Mouse (Mus musculus) regulatory T cell (primary cell): ENCODE data around the gene Tex26.

Experiments used
- in situ Hi-C: fragments of 300-600 bp; cut with MboI, MseI; formaldehyde crosslinking; loops from one replicate; pipeline ENCODE4 v1.15.1; 2025; ENCODE audit warnings: high pct_unique_total_duplicates

Tex26 gene

GRCm38 (mm10) chr5:149433618-149434017, 5.8 kb upstream of the Tex26 start:
- in situ Hi-C loops, result no loop called here

GRCm38 (mm10) chr5:149434141-149434690, 5.2 kb upstream of the Tex26 start:
- in situ Hi-C loops, result no loop called here

GRCm38 (mm10) chr5:149436541-149436940, 2.9 kb upstream of the Tex26 start:
- in situ Hi-C loops, result no loop called here

DNA sequence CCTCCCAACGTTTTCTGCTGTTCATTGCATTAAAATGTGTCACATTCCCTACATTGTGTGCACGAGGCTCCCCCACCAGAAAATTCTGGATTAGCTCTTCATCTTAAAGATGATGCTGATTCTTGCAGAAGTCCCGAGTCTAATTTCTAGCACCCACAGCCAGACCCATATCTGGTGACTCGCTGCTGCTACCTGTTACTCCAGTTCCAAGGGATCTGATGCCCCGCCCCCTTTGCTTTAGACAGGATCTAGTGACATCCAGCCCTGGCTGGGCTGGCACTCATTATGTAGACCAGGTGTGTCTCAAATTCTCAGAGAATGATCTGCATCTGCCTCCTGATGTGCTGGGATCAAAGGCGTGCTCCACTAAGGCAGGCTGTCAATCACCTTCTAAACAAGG, 2.3 kb upstream of the Tex26 start:
- in situ Hi-C loops, result no loop called here

- in situ Hi-C loops, result no loop called here
These were observed 717 bp downstream of the Tex26 start for GRCm38 (mm10) chr5:149440180-149440573.

- in situ Hi-C loops, result no loop called here
These were observed 2.3 kb downstream of the Tex26 start for GRCm38 (mm10) chr5:149441646-149442276.

DNA sequence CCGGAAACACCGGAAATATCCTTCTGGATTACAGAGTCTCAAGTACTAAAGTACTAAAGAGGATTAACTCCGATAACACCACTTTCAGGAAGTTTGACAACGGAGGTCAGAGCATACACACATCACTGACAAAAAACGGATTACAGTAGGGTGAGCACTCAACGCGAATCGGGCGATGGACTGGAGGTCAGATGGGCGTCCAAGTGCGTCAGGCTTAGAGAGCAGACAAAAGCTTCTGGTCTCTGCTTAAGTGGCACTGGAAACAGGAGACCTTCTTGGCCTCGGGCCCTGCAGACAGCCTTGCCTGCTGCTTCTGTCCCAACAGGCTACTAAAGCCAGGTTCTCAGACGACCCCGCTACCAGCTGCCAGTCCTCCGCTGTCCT, 2.8 kb downstream of the Tex26 start:
- in situ Hi-C loops, result no loop called here

DNA sequence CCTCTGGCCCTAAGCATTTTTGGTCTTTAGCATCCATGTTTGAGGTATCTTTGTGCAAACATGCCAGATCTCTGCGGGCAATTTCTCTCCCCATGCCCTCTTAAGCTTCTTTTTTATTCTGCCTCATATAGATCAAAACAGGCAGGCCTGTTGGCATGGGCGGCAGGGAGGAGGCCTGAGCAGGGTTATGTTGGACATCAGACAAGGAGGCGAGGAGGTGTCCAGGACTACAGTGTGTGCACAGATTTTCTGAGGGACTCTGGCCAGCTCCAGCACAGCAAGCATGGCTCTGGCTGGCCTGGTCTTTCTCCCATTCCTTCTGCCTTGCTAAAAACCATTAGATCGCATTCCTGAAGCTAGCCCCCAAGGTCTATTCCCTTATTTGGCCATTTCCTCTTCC, 5.0 kb downstream of the Tex26 start:
- in situ Hi-C loops, result no loop called here

GRCm38 (mm10) chr5:149446495-149446894, 7.0 kb downstream of the Tex26 start:
- in situ Hi-C loops, result no loop called here

DNA sequence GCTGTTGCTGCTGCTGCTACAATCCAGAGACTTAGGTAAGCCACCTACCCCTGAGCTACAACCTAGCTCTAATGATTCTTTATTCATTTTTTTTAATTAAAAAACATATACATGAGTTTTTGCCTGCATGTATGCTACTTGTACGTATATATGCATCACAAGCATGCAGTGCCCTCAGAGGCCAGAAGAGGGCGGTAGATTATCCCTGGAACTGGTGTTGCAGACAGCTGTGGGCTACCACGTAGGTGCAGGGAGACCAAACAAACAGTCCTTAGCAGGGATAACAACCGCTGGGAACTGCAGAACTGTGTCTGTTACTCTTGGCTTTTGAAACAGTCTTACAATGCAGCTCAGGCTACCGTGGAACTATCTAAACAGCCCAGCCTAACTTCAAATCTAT, 8.3 kb downstream of the Tex26 start:
- in situ Hi-C loops, result no loop called here

DNA sequence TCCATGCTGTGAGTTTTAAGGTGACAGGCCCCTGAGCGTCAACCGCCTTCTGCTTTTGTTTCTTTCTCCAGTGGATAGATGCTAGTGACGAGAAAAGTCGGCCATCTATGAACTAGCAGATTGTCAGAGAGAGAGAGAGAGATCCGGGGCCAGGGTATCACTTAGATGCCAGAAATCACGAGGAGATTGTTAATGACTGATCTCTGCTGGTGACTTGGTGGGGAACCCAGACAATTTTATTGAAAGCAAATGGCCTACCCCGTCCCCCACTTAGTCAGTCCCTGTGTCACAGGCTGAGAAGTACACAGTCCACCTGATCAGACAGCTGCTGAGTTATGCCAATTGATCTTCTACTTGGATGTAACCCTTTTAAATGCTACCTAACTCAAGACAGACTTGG, 9.9 kb downstream of the Tex26 start:
- in situ Hi-C loops, result no loop called here

DNA sequence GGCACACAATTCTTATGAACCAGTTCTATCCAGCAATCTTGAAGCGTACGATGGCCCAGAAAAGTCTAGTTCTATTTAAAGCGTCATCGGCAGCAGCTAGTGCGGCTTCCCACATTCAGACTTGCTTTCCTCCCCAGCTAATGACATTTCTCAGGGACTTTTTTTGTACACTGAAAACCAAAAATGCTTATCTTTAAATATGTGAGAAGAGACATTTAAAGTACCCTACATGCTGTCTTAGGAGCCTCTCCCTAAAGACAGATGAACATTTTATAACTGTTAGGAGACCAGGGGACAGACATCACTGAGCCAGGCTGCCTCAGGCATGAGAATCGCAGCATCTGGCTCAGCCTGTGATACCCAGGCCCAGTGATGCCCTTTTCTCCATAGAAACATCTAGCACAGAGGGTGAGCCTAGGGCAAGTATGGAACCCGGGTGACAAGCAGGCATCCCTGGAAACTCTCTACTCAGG, 11.8 kb downstream of the Tex26 start:
- in situ Hi-C loops, result no loop called here

GRCm38 (mm10) chr5:149454281-149454680, 14.8 kb downstream of the Tex26 start:
- in situ Hi-C loops, result no loop called here

GRCm38 (mm10) chr5:149456544-149456943, 17.1 kb downstream of the Tex26 start:
- in situ Hi-C loops, result no loop called here

DNA sequence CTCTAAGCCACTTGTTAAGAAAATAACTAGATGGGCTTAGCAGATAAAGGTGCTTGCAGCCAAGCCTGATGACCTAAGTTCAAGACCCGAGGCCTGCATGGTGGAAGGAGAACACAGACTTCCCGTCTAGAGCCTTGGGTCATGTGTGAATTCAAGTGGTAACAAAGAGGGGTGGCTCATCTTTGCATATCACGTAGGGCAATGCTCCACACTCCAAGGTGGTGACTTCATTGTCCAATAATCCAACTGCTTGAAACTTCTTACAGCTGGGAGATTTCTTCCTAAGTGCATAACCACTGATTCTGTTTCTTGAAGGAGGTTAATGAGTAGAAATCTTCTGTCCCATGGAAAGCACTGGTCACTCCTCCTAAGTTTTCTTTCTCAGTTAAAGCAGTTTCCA, 22.6 kb downstream of the Tex26 start:
- in situ Hi-C loops, result no loop called here

DNA sequence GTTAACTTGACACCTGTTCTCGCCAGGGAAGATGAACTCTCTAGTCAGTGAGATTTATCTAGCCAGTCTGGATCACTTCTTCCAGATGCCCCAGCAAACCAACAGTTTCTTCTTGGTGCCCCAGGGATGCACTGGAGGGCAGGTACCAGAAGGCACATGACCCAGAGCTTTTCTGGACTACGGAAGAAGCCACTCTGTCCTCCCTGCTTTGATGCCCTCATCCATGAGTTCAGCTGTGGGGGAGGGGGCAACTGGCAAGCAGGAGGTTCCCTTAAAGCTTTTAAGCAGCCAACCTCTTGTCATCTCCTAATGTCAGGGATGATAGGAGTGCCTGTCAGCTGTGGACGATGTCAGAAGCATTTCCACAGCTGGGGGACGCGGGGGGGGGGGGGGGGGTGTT, 25.8 kb downstream of the Tex26 start:
- in situ Hi-C loops, result no loop called here

- in situ Hi-C loops, result no loop called here
These were observed 34.7 kb downstream of the Tex26 start for GRCm38 (mm10) chr5:149474142-149474541.

GRCm38 (mm10) chr5:149474701-149475468, 35.4 kb downstream of the Tex26 start:
- in situ Hi-C loops, result no loop called here

- in situ Hi-C loops, result no loop called here
These were observed 42.5 kb downstream of the Tex26 start for GRCm38 (mm10) chr5:149481920-149482319.

DNA sequence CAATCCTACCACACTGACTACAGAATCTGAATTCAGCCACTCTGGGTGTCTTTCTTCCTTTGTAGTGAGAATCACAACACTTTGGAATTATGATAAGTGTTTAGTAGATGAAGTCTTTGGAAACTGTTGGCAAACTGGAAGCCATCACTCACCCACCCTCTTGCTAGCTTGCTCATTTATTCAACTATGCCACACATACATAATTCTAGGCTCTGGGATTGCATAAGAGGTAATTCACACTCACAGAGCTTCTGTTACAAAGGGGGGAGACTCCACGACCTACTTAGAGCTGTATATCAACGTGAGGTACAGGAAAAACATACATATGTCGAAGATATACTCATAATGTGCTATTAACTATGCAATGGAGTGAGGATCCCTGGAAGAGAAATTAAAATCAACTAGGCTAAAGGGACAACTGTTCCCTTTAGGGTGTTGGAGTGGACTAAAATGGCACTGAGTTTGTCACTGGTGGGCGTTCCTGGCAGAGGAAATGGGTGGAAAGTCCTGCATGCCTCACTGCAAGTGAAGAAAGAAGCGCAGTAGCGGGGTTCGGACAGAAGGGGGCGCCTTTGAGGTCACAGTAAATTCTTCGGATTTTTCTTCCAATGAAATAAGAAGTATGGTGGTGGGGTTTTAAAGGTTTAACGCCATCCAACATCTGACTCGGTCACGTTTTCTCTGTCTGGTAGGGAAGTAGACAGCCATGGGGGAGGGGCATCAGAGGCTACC, 44.0 kb downstream of the Tex26 start:
- in situ Hi-C loops, result no loop called here

DNA sequence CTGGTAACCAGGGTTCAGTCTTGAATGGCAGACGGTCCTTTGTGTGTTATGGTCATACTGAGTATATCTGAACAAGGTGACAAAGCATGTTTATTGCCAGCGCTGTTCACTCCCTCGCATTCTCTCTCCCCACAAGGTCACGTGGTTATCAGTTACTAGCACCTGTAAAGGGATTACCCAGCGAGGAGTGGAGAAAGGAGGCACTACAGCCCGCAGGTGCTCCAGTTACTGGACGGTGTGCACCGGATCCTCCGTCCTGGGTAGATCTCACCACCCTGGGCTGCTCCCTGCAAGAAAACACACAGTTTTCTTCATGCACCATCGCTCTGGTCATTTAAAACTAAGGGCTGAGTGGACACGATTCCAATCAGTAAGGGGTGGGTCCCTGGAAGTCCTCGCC, 44.8 kb downstream of the Tex26 start:
- in situ Hi-C loops, result no loop called here

- in situ Hi-C loops, result no loop called here
These were observed 46.0 kb downstream of the Tex26 start for GRCm38 (mm10) chr5:149485447-149485846.
